Mouse (Mus musculus) limb, embryonic 12.5 days (tissue): ENCODE results near the gene Gm14190. TPM values are rescaled to one million over a fixed set of nuclear protein-coding genes. Genes with fewer than 3 reads are reported as not detected.
"Not testable (repeated sequence)": the region's sequence is repeated elsewhere in the genome, so short reads cannot be mapped to it uniquely, and the experiment has no call there.

Experiments used
- ATAC-seq: fragments of 200-750 bp; cut with Nextera tagmentation; 2 replicates; pipeline ENCODE4 v1.8.0; 2017; ENCODE audit warnings: low read depth, moderate TSS enrichment; ENCODE audit not compliant: insufficient number of reproducible peaks, insufficient read depth, low FRiP score, low TSS enrichment
- H3K27ac ChIP-seq: fragments of 300-500 bp; sonication (generic); 2 replicates; pipeline ENCODE4 v1.5.1; 2016; ENCODE audit warnings: mild to moderate bottlenecking, moderate library complexity
- H3K27me3 ChIP-seq: fragments of 300-500 bp; sonication (generic); 2 replicates; pipeline ENCODE4 v1.6.1; 2016; ENCODE audit warnings: mild to moderate bottlenecking, moderate library complexity
- H3K36me3 ChIP-seq: fragments of 300-500 bp; sonication (generic); 2 replicates; pipeline ENCODE4 v1.6.1; 2016; ENCODE audit warnings: mild to moderate bottlenecking, moderate library complexity
- H3K4me1 ChIP-seq: fragments of 300-500 bp; sonication (generic); replicated peaks from 2 replicates; pipeline ENCODE4 v1.6.1; 2016
- H3K4me2 ChIP-seq: fragments of 300-500 bp; sonication (generic); 2 replicates; pipeline ENCODE4 v1.6.1; 2016; ENCODE audit warnings: mild to moderate bottlenecking, moderate library complexity
- H3K4me3 ChIP-seq: fragments of 300-500 bp; sonication (generic); replicated peaks from 2 replicates; pipeline ENCODE4 v1.5.1; 2016; ENCODE audit warnings: mild to moderate bottlenecking
- H3K9ac ChIP-seq: fragments of 300-500 bp; sonication (generic); replicated peaks from 2 replicates; pipeline ENCODE4 v1.6.1; 2016; ENCODE audit warnings: mild to moderate bottlenecking, moderate library complexity
- H3K9me3 ChIP-seq: fragments of 300-500 bp; sonication (generic); 2 replicates; pipeline ENCODE4 v1.6.1; 2016; ENCODE audit warnings: mild to moderate bottlenecking, moderate library complexity
- WGBS: fragments of 180-500 bp; shearing (Covaris S2); methylation state at CpG from one replicate; pipeline ENCODE4 v1.1.7; 2016; 5-methylcytosine and 5-hydroxymethylcytosine counted together
- polyA plus RNA-seq: library from polyadenylated mRNA; unstranded; fragments of >200 nt; fragmentation: Nextera tagmentation; extraction: Ambion mirVana; gene quantifications from 2 replicates; pipeline ENCODE4 v1.2.1, GENCODE M21; 2016

Gene Gm14190
- polyA plus RNA-seq, 1 experiment from 2014 or later = not detected

GRCm38 (mm10) chr11:99646444-99646843 lies 44.1 kb downstream of the Gm14190 start:
- Histone ChIP-seq H3K27me3 (peaks cover 3% of the 10 kb centered on the region; the same call in 1 of the 2 replicates), H3K27ac (no peak overlapping the region), H3K9ac (no peak overlapping the region), H3K4me2 (no peak overlapping the region), H3K4me3 (no peak overlapping the region), H3K36me3 (no peaks in the 10 kb centered on the region), H3K9me3 (no peaks in the 10 kb centered on the region), H3K4me1 (0 out of 2 replicates have a peak, but pooled peaks cover 1% of the 10 kb centered on the region)
- ATAC-seq = no peak
- WGBS = 83% methylated on average over 15 of the region's 15 CpGs

GRCm38 (mm10) chr11:99644351-99644750 lies 46.2 kb downstream of the Gm14190 start:
- no peak overlapping the region for H3K9ac ChIP-seq
- no peak for ATAC-seq
- WGBS = 72% methylated on average over 3 of the region's 3 CpGs
- no peak overlapping the region for H3K4me3 ChIP-seq
- no peak overlapping the region for H3K4me2 ChIP-seq
- peaks cover 2% of the 10 kb centered on the region; the same call in 1 of the 2 replicates for H3K4me1 ChIP-seq
- no peak overlapping the region for H3K27ac ChIP-seq
- peaks cover 3% of the 10 kb centered on the region; the same call in 1 of the 2 replicates for H3K27me3 ChIP-seq
- H3K36me3 ChIP-seq = no peaks in the 10 kb centered on the region
- H3K9me3 ChIP-seq = no peaks in the 10 kb centered on the region

- H3K4me1 ChIP-seq, ATAC-seq: not testable (repeated sequence)
These were observed 46.9 kb downstream of the Gm14190 start, which contains the start of gene Krtap4-7 for GRCm38 (mm10) chr11:99643635-99644139. Krtap4-7 (minus strand) TSS chr11:99644089.

GRCm38 (mm10) chr11:99640926-99641325 lies 49.6 kb downstream of the Gm14190 start:
- Histone ChIP-seq H3K36me3 (no peaks in the 10 kb centered on the region), H3K27me3 (peaks cover 3% of the 10 kb centered on the region), H3K9me3 (no peaks in the 10 kb centered on the region), H3K27ac (no peak overlapping the region), H3K4me1 (peaks cover 2% of the 10 kb centered on the region; the same call in 1 of the 2 replicates), H3K4me3 (no peak overlapping the region), H3K4me2 (no peak overlapping the region), H3K9ac (no peak overlapping the region)
- WGBS = 15% methylated on average over 1 of the region's 1 CpGs
- no peak for ATAC-seq

More at GRCm38 (mm10) chr11:99643635-99644139, 46.9 kb downstream of the Gm14190 start, which contains the start of gene Krtap4-7:
- H3K9me3 ChIP-seq, H3K4me2 ChIP-seq, H3K27me3 ChIP-seq, H3K4me3 ChIP-seq, H3K27ac ChIP-seq, H3K36me3 ChIP-seq, H3K9ac ChIP-seq: not testable (repeated sequence)
- 77% methylated on average over 9 of the region's 9 CpGs for WGBS

Other genes starting within 250 kb of the Gm14190 start
- gene Krt23, start 197.6 kb downstream of the Gm14190 start, polyA plus RNA-seq = 0.18 and 0.26 TPM in 2 replicates
- gene Krt39, start 169.4 kb downstream of the Gm14190 start, polyA plus RNA-seq = not detected in 2 replicates
- not detected in 2 replicates for gene Krt40, start 147.6 kb downstream of the Gm14190 start, polyA plus RNA-seq
- not detected in 2 replicates for gene Krtap3-3, start 139.9 kb downstream of the Gm14190 start, polyA plus RNA-seq
- gene Krtap3-2, start 133.9 kb downstream of the Gm14190 start, polyA plus RNA-seq = not detected in 2 replicates
- not detected in 2 replicates for gene Gm11939, start 131.3 kb downstream of the Gm14190 start, polyA plus RNA-seq
- gene Krtap3-1, start 124.1 kb downstream of the Gm14190 start, polyA plus RNA-seq = not detected in 2 replicates
- gene Krtap1-5, start 109.7 kb downstream of the Gm14190 start, polyA plus RNA-seq = not detected in 2 replicates
- gene Krtap1-4, start 107.1 kb downstream of the Gm14190 start, polyA plus RNA-seq = not detected in 2 replicates
- gene Krtap1-3, start 99.4 kb downstream of the Gm14190 start, polyA plus RNA-seq = not detected in 2 replicates
- gene Krtap9-3, start 92.6 kb downstream of the Gm14190 start, polyA plus RNA-seq = not detected in 2 replicates
- gene Gm11938, start 87.4 kb downstream of the Gm14190 start, polyA plus RNA-seq = not detected in 2 replicates
- gene Gm11937, start 80.6 kb downstream of the Gm14190 start, polyA plus RNA-seq = not detected in 2 replicates
- gene Krtap2-4, start 75.9 kb downstream of the Gm14190 start, polyA plus RNA-seq = not detected in 2 replicates
- gene Gm11562, start 70.3 kb downstream of the Gm14190 start, polyA plus RNA-seq = not detected in 2 replicates
- gene Krtap4-1, start 62.5 kb downstream of the Gm14190 start, polyA plus RNA-seq = not detected in 2 replicates
- not detected in 2 replicates for gene Krtap4-2, start 55.7 kb downstream of the Gm14190 start, polyA plus RNA-seq
- gene Krtap4-7, start 46.7 kb downstream of the Gm14190 start, polyA plus RNA-seq = not detected in 2 replicates
- gene Gm11555, start 40.5 kb downstream of the Gm14190 start, polyA plus RNA-seq = not detected in 2 replicates
- gene Gm11563, start 31.8 kb downstream of the Gm14190 start, polyA plus RNA-seq = not detected in 2 replicates
- not detected in 2 replicates for gene Krtap4-6, start 24.8 kb downstream of the Gm14190 start, polyA plus RNA-seq
- gene Gm14180, start 43.5 kb upstream of the Gm14190 start, polyA plus RNA-seq = not detected in 2 replicates
- gene Gm11595, start 82.2 kb upstream of the Gm14190 start, polyA plus RNA-seq = not detected in 2 replicates
- gene Krtap4-8, start 90.0 kb upstream of the Gm14190 start, polyA plus RNA-seq = not detected in 2 replicates
- not detected in 2 replicates for gene Krtap4-9, start 94.5 kb upstream of the Gm14190 start, polyA plus RNA-seq
- not detected in 2 replicates for gene Gm11596, start 102.7 kb upstream of the Gm14190 start, polyA plus RNA-seq
- gene Gm11569, start 108.2 kb upstream of the Gm14190 start, polyA plus RNA-seq = not detected in 2 replicates
- gene Gm11554, start 113.7 kb upstream of the Gm14190 start, polyA plus RNA-seq = not detected in 2 replicates
- gene Krtap4-13, start 119.2 kb upstream of the Gm14190 start, polyA plus RNA-seq = not detected in 2 replicates
- gene Gm11564, start 124.9 kb upstream of the Gm14190 start, polyA plus RNA-seq = not detected in 2 replicates
- gene 2300003K06Rik, start 147.3 kb upstream of the Gm14190 start, polyA plus RNA-seq = not detected in 2 replicates
- not detected in 2 replicates for gene Krtap4-16, start 160.9 kb upstream of the Gm14190 start, polyA plus RNA-seq
- not detected in 2 replicates for gene Gm11568, start 167.2 kb upstream of the Gm14190 start, polyA plus RNA-seq
- gene Gm11559, start 173.7 kb upstream of the Gm14190 start, polyA plus RNA-seq = not detected in 2 replicates
- not detected in 2 replicates for gene Krtap9-1, start 182.6 kb upstream of the Gm14190 start, polyA plus RNA-seq
- gene Gm11567, start 188.4 kb upstream of the Gm14190 start, polyA plus RNA-seq = not detected in 2 replicates
- gene Krtap31-1, start 217.2 kb upstream of the Gm14190 start, polyA plus RNA-seq = not detected in 2 replicates
- not detected in 2 replicates for gene Gm11565, start 224.0 kb upstream of the Gm14190 start, polyA plus RNA-seq
- gene Krtap31-2, start 245.6 kb upstream of the Gm14190 start, polyA plus RNA-seq = not detected in 2 replicates